Mouse (Mus musculus) right cerebral cortex, adult 2 months (tissue): ENCODE data around the gene Duoxa1.
"Not testable (repeated sequence)": the region's sequence is repeated elsewhere in the genome, so short reads cannot be mapped to it uniquely, and the experiment has no call there.

ENCODE experiments used
- DNase-seq, 2 experiments: peaks; one replicate each; pipeline ENCODE4 v3.0.0; 2021 to 2022; ENCODE audit warnings: low spot score in 2 of 2

The Duoxa1 gene

GRCm38 (mm10) chr2:122330317-122330716 is 16.8 kb upstream of the Duoxa1 start:
- DNase-seq, result not testable (repeated sequence)

- DNase-seq, result no peak
Measured at GRCm38 (mm10) chr2:122327986-122328385, 14.5 kb upstream of the Duoxa1 start.

- DNase-seq, result no peak
Measured at GRCm38 (mm10) chr2:122325361-122325760, 11.8 kb upstream of the Duoxa1 start.

- DNase-seq, result no peak
Measured at GRCm38 (mm10) chr2:122324586-122324985, 11.1 kb upstream of the Duoxa1 start.

GRCm38 (mm10) chr2:122323960-122324359 is 10.4 kb upstream of the Duoxa1 start:
- no peak for DNase-seq

GRCm38 (mm10) chr2:122317384-122317783 is 3.9 kb upstream of the Duoxa1 start:
- no peak for DNase-seq

- no peak for DNase-seq
Measured at GRCm38 (mm10) chr2:122315372-122315771, 1.8 kb upstream of the Duoxa1 start, which contains the start of gene Duox1. Duox1 (plus strand) TSS chr2:122315672.

GRCm38 (mm10) chr2:122312722-122313417 is 660 bp downstream of the Duoxa1 start:
- DNase-seq, result peak; percentile 46 to 53

- DNase-seq, result no peak
Measured at GRCm38 (mm10) chr2:122311561-122311960, 2.0 kb downstream of the Duoxa1 start.

GRCm38 (mm10) chr2:122309647-122310046 is 3.9 kb downstream of the Duoxa1 start:
- DNase-seq, result no peak

- DNase-seq, result peak in 1 of 2 experiments; percentile 27
Measured at GRCm38 (mm10) chr2:122306184-122306583, 7.3 kb downstream of the Duoxa1 start.

GRCm38 (mm10) chr2:122305097-122305892 is 8.2 kb downstream of the Duoxa1 start:
- DNase-seq, result no peak

- no peak for DNase-seq
Measured at GRCm38 (mm10) chr2:122304544-122304943, 9.0 kb downstream of the Duoxa1 start.

- peak; percentile 42 to 68 for DNase-seq
Measured at GRCm38 (mm10) chr2:122302574-122303241, 10.8 kb downstream of the Duoxa1 start.

GRCm38 (mm10) chr2:122301921-122302573 is 11.5 kb downstream of the Duoxa1 start:
- DNase-seq, result no peak

GRCm38 (mm10) chr2:122301081-122301920 is 12.2 kb downstream of the Duoxa1 start:
- DNase-seq, result peak in 1 of 2 experiments; percentile 22

- no peak for DNase-seq
Measured at GRCm38 (mm10) chr2:122300656-122301020, 12.9 kb downstream of the Duoxa1 start.

- DNase-seq, result no peak
Measured at GRCm38 (mm10) chr2:122299911-122300655, 13.4 kb downstream of the Duoxa1 start.

GRCm38 (mm10) chr2:122298596-122299490 is 14.7 kb downstream of the Duoxa1 start, which contains the start of gene Duoxa2:
Duoxa2 (plus strand) TSS chr2:122298900.
- DNase-seq, result no peak
